Mouse (Mus musculus) cortical plate, adult 2 months (tissue): ENCODE measurements at regions not wholly inside any gene's neighbourhood (a gene's known extent, or its start where the extent isn't known, plus 50 kb on each side); places are given as distances from the start of the nearest gene placed in this dataset.

Experiments
- CTCF ChIP-seq: fragments of 200-500 bp; IDR thresholded peaks from 2 replicates; pipeline ENCODE4 v1.5.1; 2011; ENCODE audit warnings: mild to moderate bottlenecking, control low read depth, low read length; ENCODE audit not compliant: insufficient read depth; ENCODE audit errors: extremely low read depth
- POLR2A ChIP-seq: fragments of 200-500 bp; IDR thresholded peaks from 2 replicates; pipeline ENCODE4 v1.6.1; 2011; ENCODE audit warnings: mild to moderate bottlenecking, low read length, control low read depth; ENCODE audit not compliant: insufficient read depth; ENCODE audit errors: extremely low read depth

DNA sequence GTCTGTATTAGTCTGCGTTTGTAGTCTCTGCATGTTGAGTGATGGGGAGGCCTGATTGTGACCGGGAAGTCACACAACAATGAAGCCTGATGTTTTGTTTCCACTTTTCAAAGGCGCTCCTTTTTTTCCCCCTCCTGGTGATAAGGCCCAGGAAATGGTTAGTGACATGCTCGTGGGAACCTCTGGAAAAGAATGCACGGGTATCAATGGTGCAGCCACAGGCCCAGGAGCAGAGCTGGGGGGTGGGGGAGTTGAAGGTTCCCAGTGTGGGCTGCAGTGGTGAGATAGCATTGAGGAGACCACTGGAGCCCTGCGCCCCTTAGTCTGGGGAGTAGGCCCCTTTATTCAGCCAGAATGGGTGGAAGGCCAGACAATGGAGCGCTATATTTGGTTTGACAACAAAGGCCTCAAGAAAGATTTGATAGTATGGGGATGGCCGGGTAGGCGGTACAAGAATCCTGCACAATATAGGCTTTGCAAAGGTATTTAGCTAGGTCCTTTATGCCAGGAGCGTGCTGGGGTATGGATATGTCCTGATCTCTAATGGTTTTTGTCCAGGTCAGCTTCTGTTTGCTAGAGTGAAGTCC is 490.4 kb downstream of the Insc start:
- TF ChIP-seq POLR2A (no peak), CTCF (no peak)
